Mouse (Mus musculus): ENCODE measurements around the gene Rinl.

- TF ChIP-seq CTCF (IDR thresholded peaks at IDR 0.05): no peak
- TF ChIP-seq EP300 (IDR thresholded peaks at IDR 0.05; ENCODE audit: insufficient read depth, low read depth, low read length): no peak
Measured at GRCm38 (mm10) chr7:28789235-28789634, 466 bp downstream of the Rinl start.

Data from heart, adult 2 months (tissue).